Mouse (Mus musculus) bone marrow macrophage, adult 2 months (primary cell): ENCODE data around the gene Lrch1.

Experiments
- CTCF ChIP-seq: IDR thresholded peaks from 2 replicates; pipeline ENCODE4 v1.5.1; 2012; ENCODE audit warnings: low read depth, mild to moderate bottlenecking, low read length, moderate library complexity
- POLR2A ChIP-seq: IDR thresholded peaks from 2 replicates; pipeline ENCODE4 v1.6.1; 2012; ENCODE audit warnings: mild to moderate bottlenecking, low read depth, low read length, borderline replicate concordance

GRCm38 (mm10) chr14:74990504-74990903 lies 42.8 kb upstream of the Lrch1 start:
- TF ChIP-seq CTCF (no peak), POLR2A (no peak)
